Mouse (Mus musculus): ENCODE measurements around the gene Olfr987.
"Not testable (repeated sequence)": the region's sequence is repeated elsewhere in the genome, so short reads cannot be mapped to it uniquely, and the experiment has no call there.

The Olfr987 gene

DNA sequence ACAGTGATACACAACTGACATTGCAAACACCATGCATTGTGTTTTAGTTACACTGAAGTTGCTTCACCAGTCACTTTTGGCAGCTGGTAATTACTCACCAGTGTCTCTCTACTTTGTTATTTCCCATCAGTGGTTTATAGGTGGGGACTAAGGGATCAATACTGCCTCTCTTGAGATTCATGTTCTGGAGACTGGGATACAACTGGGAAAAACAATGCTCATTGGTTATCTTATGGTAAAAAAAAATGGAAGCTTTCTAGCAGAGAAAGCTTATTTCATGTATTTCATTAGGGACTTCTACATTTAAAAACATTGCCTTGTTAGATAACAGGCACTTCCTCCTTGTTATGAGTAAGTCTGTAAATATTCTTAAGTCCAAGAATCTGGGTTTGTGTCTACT lies at the start of gene Olfr987:
TSS of gene Olfr987 (minus strand) at position 101 of the 400 bp plus-strand sequence.
- not testable (repeated sequence) for DNase-seq (ENCODE audit: low spot score in 2 of 2)

- not testable (repeated sequence) for DNase-seq (ENCODE audit: low spot score in 2 of 2)
These were observed 24.0 kb upstream of the Olfr987 start, which contains the start of gene Olfr988 for GRCm38 (mm10) chr2:85363127-85363526. Olfr988 (minus strand) TSS chr2:85363227.

DNA sequence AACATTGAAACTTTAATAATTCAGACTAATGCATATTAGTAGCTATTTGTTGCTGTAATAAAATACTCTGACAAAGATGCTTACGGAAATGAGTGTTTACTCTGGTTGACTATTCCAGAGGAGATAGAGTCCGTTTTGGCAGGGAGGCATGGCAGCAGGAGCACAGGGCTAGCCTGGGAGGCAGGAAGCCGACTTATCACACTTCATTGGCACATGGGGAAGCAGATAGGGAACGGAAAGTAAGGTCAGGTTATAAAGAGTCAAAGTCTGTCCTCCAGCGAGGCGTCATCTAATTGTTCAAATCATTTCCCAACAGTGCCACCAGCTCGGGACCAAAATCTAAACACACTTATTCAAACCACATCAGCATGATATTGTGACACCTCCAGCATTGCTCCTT lies 857 bp upstream of the Olfr987 start:
- DNase-seq (ENCODE audit: low spot score in 2 of 2) = no peak

DNA sequence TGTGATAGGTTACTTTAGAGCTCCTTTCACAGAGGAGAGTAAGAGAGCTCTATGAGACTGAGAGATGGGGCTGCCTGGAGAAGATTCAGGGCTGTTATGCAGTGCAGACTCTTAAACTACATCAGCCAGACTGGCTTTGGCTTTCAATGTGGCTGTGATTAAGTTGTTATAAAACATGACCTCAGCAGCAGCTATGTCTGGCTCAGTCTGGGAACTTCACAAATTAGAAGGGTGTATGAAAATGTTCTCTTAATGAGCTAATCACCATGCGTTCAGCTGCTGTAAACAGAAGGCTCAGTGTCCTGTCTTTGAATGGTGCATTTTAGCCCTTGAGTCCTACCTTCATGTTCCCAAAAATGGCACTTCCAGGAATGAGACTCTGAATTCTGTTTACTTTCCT lies 20.0 kb downstream of the Olfr987 start:
- no peak for DNase-seq (ENCODE audit: low spot score in 2 of 2)

GRCm38 (mm10) chr2:85285406-85285805 lies 53.7 kb downstream of the Olfr987 start:
- no peak for DNase-seq (ENCODE audit: low spot score in 2 of 2)

GRCm38 (mm10) chr2:85284626-85285025 lies 54.5 kb downstream of the Olfr987 start:
- no peak for DNase-seq (ENCODE audit: low spot score in 2 of 2)

GRCm38 (mm10) chr2:85283631-85284466 lies 55.3 kb downstream of the Olfr987 start:
- no peak for DNase-seq (ENCODE audit: low spot score in 2 of 2)

GRCm38 (mm10) chr2:85281023-85281422 lies 58.1 kb downstream of the Olfr987 start:
- DNase-seq (ENCODE audit: low spot score in 2 of 2) = no peak

Data from urinary bladder, postnatal 4 days (tissue).